Mouse (Mus musculus): Measurements from ENCODE around the gene Sec1. TPM values are rescaled to one million over a fixed set of nuclear protein-coding genes. Genes with fewer than 3 reads are reported as not detected.

The Sec1 gene
- polyA plus RNA-seq, 1 experiment from 2014 or later, result 0.24 TPM

DNA sequence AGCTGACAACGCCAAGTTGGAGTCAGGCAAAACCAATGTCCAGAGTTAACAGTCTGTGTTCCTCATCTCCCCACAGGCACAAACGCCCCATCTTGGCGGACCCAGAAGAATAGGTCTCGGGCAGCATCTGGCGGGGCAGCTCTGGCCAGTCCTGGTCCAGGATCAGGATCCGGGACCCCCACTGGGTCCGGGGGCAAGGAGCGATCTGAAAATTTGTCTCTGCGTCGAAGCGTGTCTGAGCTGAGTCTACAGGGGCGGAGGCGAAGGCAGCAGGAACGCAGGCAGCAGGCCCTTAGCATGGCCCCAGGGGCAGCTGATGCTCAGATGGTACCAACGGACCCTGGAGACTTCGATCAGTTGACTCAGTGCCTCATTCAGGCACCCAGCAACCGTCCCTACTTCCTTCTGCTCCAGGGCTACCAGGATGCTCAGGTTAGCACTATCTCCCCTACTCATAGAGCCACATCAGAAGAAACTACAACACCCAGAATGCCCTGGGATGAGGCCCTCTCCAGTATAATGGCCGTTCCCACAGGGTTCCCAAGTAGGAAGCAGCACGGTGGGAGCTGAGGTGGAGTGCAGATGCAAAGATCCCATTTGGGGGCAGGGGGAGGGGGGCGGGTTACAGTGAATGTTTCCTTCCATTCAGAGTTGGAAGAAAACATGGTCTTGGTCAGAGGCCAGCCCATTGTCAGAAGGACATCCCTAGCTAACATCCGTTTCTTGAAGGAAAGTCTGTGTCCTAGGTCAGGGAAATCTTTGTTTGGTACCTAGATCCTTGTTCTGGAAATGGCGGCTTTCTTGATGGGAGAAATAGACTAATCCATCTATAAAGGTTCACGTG lies 63.9 kb downstream of the Sec1 start:
- WGBS (ENCODE audit: insufficient replicate concordance), result 54% methylated on average over 23 of the region's 23 CpGs
- no peak overlapping the region for H3K4me3 ChIP-seq (ENCODE audit: low read depth, low read length)

DNA sequence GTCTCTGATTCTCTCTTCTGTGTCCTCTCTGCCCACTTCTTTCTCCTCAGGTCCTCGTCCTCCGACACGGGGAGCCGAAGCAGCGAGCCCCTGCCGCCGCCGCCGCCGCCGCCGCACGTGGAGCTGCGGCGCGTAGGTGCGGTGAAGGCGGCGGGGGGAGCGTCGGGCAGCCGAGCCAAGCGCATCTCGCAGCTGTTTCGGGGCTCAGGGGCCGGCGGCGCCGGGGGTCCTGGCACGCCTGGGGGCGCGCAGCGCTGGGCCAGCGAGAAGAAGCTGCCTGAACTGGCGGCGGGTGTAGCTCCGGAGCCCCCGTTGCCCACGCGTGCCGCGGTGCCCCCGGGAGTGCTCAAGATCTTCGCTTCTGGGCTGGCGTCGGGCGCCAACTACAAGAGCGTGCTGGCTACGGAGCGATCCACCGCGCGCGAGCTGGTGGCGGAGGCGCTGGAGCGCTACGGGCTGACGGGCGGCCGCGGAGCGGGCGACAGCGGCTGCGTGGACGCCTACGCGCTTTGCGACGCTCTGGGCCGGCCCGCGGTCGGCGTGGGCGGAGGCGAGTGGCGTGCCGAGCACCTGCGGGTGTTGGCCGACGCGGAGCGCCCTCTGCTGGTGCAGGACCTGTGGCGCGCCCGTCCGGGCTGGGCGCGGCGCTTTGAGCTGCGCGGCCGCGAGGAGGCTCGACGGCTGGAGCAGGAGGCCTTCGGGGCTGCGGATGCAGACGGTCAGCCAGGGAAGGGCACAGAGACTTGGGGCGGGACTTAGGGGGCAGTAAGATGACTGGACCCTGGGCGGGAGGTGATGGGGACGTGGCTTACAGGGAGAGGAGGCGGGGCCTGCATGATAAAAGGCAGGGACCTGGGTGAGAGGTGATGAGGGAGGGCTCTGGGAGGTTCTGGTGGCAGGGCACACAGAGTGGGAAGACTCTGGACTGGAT lies 65.6 kb downstream of the Sec1 start:
- peak overlapping the region; percentile 56 for H3K4me3 ChIP-seq (ENCODE audit: low read depth, low read length)
- peak; percentile 51 for ATAC-seq (replicated peaks; ENCODE audit: insufficient number of reproducible peaks, low FRiP score, low TSS enrichment)
- H3K9me3 ChIP-seq (replicated peaks; ENCODE audit: control insufficient read depth, low read length), result no peaks in the 10 kb centered on the region
- H3K4me2 ChIP-seq, result peak overlapping the region; percentile 93
- 2% methylated on average over 96 of the region's 105 CpGs for WGBS (ENCODE audit: insufficient replicate concordance)
- H3K36me3 ChIP-seq (ENCODE audit: control insufficient read depth, insufficient read depth, low read length), result no peaks in the 10 kb centered on the region
- peaks cover 21% of the 10 kb centered on the region for H3K27me3 ChIP-seq (ENCODE audit: control insufficient read depth, insufficient read depth, low read length)
- peak overlapping the region; percentile 65; the same call in 1 of the 2 replicates for H3K27ac ChIP-seq (ENCODE audit: low read depth, low read length)
- peak overlapping the region; percentile 81 for H3K9ac ChIP-seq (ENCODE audit: low read depth, low read length)
- peaks cover 15% of the 10 kb centered on the region for H3K4me1 ChIP-seq (ENCODE audit: control insufficient read depth, insufficient read depth, low read length)

More for the DNA sequence above, 63.9 kb downstream of the Sec1 start:
- Histone ChIP-seq H3K4me2 (peak overlapping the region; percentile 1; the same call in 1 of the 2 replicates), H3K27ac (ENCODE audit: low read depth, low read length) (no peak overlapping the region), H3K36me3 (ENCODE audit: control insufficient read depth, insufficient read depth, low read length) (no peaks in the 10 kb centered on the region), H3K27me3 (ENCODE audit: control insufficient read depth, insufficient read depth, low read length) (peaks cover 20% of the 10 kb centered on the region), H3K9me3 (replicated peaks; ENCODE audit: control insufficient read depth, low read length) (no peaks in the 10 kb centered on the region), H3K9ac (ENCODE audit: low read depth, low read length) (no peak overlapping the region), H3K4me1 (ENCODE audit: control insufficient read depth, insufficient read depth, low read length) (peaks cover 18% of the 10 kb centered on the region)
- no peak for ATAC-seq (replicated peaks; ENCODE audit: insufficient number of reproducible peaks, low FRiP score, low TSS enrichment)

Other genes with a start within 250 kb of the Sec1 start
- gene Ftl1, start 234.5 kb downstream of the Sec1 start, polyA plus RNA-seq (2014; fragmentation: Nextera tagmentation; extraction: Ambion mirVana), result 4,030 and 4,320 TPM in 2 replicates
- 91.3 and 146 TPM in 2 replicates for gene Bax, start 227.5 kb downstream of the Sec1 start, polyA plus RNA-seq (2014; fragmentation: Nextera tagmentation; extraction: Ambion mirVana)
- gene Tulp2, start 212.5 kb downstream of the Sec1 start, polyA plus RNA-seq (2014; fragmentation: Nextera tagmentation; extraction: Ambion mirVana), result 1.5 and 2.2 TPM in 2 replicates
- gene Gm45808, start 207.6 kb downstream of the Sec1 start, polyA plus RNA-seq (2014; fragmentation: Nextera tagmentation; extraction: Ambion mirVana), result not detected in 2 replicates
- gene Dhdh, start 205.6 kb downstream of the Sec1 start, polyA plus RNA-seq (2014; fragmentation: Nextera tagmentation; extraction: Ambion mirVana), result 4.6 and 4.9 TPM in 2 replicates
- 165 and 186 TPM in 2 replicates for gene Nucb1, start 184.0 kb downstream of the Sec1 start, polyA plus RNA-seq (2014; fragmentation: Nextera tagmentation; extraction: Ambion mirVana)
- 28.5 and 28.8 TPM in 2 replicates for gene Ppp1r15a, start 168.1 kb downstream of the Sec1 start, polyA plus RNA-seq (2014; fragmentation: Nextera tagmentation; extraction: Ambion mirVana)
- gene Plekha4, start 168.1 kb downstream of the Sec1 start, polyA plus RNA-seq (2014; fragmentation: Nextera tagmentation; extraction: Ambion mirVana), result 1.1 TPM in 2 replicates
- gene Hsd17b14, start 139.5 kb downstream of the Sec1 start, polyA plus RNA-seq (2014; fragmentation: Nextera tagmentation; extraction: Ambion mirVana), result 0.31 and 1.5 TPM in 2 replicates
- gene Bcat2, start 124.2 kb downstream of the Sec1 start, polyA plus RNA-seq (2014; fragmentation: Nextera tagmentation; extraction: Ambion mirVana), result 69.1 and 73.2 TPM in 2 replicates
- not detected in 2 replicates for gene Fgf21, start 78.9 kb downstream of the Sec1 start, polyA plus RNA-seq (2014; fragmentation: Nextera tagmentation; extraction: Ambion mirVana)
- gene Fut1, start 77.1 kb downstream of the Sec1 start, polyA plus RNA-seq (2014; fragmentation: Nextera tagmentation; extraction: Ambion mirVana), result not detected in 2 replicates
- 0.34 and 0.35 TPM in 2 replicates for gene Izumo1, start 72.6 kb downstream of the Sec1 start, polyA plus RNA-seq (2014; fragmentation: Nextera tagmentation; extraction: Ambion mirVana)
- 13.9 and 14.5 TPM in 2 replicates for gene Rasip1, start 66.9 kb downstream of the Sec1 start, polyA plus RNA-seq (2014; fragmentation: Nextera tagmentation; extraction: Ambion mirVana)
- gene Mamstr, start 54.4 kb downstream of the Sec1 start, polyA plus RNA-seq (2014; fragmentation: Nextera tagmentation; extraction: Ambion mirVana), result 3.4 and 4.0 TPM in 2 replicates
- 0.56 and 1.0 TPM in 2 replicates for gene Fut2, start 28.0 kb downstream of the Sec1 start, polyA plus RNA-seq (2014; fragmentation: Nextera tagmentation; extraction: Ambion mirVana)
- gene Ntn5, start 10.4 kb downstream of the Sec1 start, polyA plus RNA-seq (2014; fragmentation: Nextera tagmentation; extraction: Ambion mirVana), result not detected in 2 replicates
- gene Car11, start 5.4 kb upstream of the Sec1 start, polyA plus RNA-seq (2014; fragmentation: Nextera tagmentation; extraction: Ambion mirVana), result 3.3 and 5.5 TPM in 2 replicates
- 3.3 and 3.5 TPM in 2 replicates for gene Dbp, start 10.7 kb upstream of the Sec1 start, polyA plus RNA-seq (2014; fragmentation: Nextera tagmentation; extraction: Ambion mirVana)
- gene Rpl18, start 21.1 kb upstream of the Sec1 start, polyA plus RNA-seq (2014; fragmentation: Nextera tagmentation; extraction: Ambion mirVana), result 764 and 836 TPM in 2 replicates
- gene Sphk2, start 23.6 kb upstream of the Sec1 start, polyA plus RNA-seq (2014; fragmentation: Nextera tagmentation; extraction: Ambion mirVana), result 13.2 and 17.3 TPM in 2 replicates
- gene Fam83e, start 26.8 kb upstream of the Sec1 start, polyA plus RNA-seq (2014; fragmentation: Nextera tagmentation; extraction: Ambion mirVana), result 0.58 and 0.67 TPM in 2 replicates
- gene Spaca4, start 31.4 kb upstream of the Sec1 start, polyA plus RNA-seq (2014; fragmentation: Nextera tagmentation; extraction: Ambion mirVana), result not detected in 2 replicates
- gene Lmtk3, start 89.3 kb upstream of the Sec1 start, polyA plus RNA-seq (2014; fragmentation: Nextera tagmentation; extraction: Ambion mirVana), result 0.41 and 1.1 TPM in 2 replicates
- gene Sult2b1, start 90.3 kb upstream of the Sec1 start, polyA plus RNA-seq (2014; fragmentation: Nextera tagmentation; extraction: Ambion mirVana), result 0.27 and 0.33 TPM in 2 replicates
- gene Cyth2, start 120.2 kb upstream of the Sec1 start, polyA plus RNA-seq (2014; fragmentation: Nextera tagmentation; extraction: Ambion mirVana), result 89.7 and 104 TPM in 2 replicates
- 0.39 and 1.0 TPM in 2 replicates for gene Kcnj14, start 130.4 kb upstream of the Sec1 start, polyA plus RNA-seq (2014; fragmentation: Nextera tagmentation; extraction: Ambion mirVana)
- gene Grwd1, start 136.5 kb upstream of the Sec1 start, polyA plus RNA-seq (2014; fragmentation: Nextera tagmentation; extraction: Ambion mirVana), result 48.7 and 49.8 TPM in 2 replicates
- 76.0 and 115 TPM in 2 replicates for gene Kdelr1, start 178.4 kb upstream of the Sec1 start, polyA plus RNA-seq (2014; fragmentation: Nextera tagmentation; extraction: Ambion mirVana)
- gene Grin2d, start 184.0 kb upstream of the Sec1 start, polyA plus RNA-seq (2014; fragmentation: Nextera tagmentation; extraction: Ambion mirVana), result 0.11 TPM in 2 replicates
- gene Syngr4, start 202.3 kb upstream of the Sec1 start, polyA plus RNA-seq (2014; fragmentation: Nextera tagmentation; extraction: Ambion mirVana), result 0.54 and 1.3 TPM in 2 replicates
- gene Tmem143, start 202.5 kb upstream of the Sec1 start, polyA plus RNA-seq (2014; fragmentation: Nextera tagmentation; extraction: Ambion mirVana), result 5.5 and 5.8 TPM in 2 replicates
- 62.4 and 65.3 TPM in 2 replicates for gene Emp3, start 227.0 kb upstream of the Sec1 start, polyA plus RNA-seq (2014; fragmentation: Nextera tagmentation; extraction: Ambion mirVana)
- gene Ccdc114, start 229.7 kb upstream of the Sec1 start, polyA plus RNA-seq (2014; fragmentation: Nextera tagmentation; extraction: Ambion mirVana), result 2.0 and 3.4 TPM in 2 replicates

All from heart, embryonic 11.5 days (tissue).